Mouse (Mus musculus): ENCODE measurements around the gene Sptb.

- TF ChIP-seq CTCF (IDR thresholded peaks at IDR 0.05; ENCODE audit: low read depth, low read length) (no peak), POLR2A (IDR thresholded peaks at IDR 0.05; ENCODE audit: extremely low read depth, insufficient read depth, low read length) (no peak)
Measured at GRCm38 (mm10) chr12:76603779-76604178, 106.6 kb downstream of the Sptb start.
